ENCODE assay signal across 14 mouse cellular contexts in the genomic region with DNA sequence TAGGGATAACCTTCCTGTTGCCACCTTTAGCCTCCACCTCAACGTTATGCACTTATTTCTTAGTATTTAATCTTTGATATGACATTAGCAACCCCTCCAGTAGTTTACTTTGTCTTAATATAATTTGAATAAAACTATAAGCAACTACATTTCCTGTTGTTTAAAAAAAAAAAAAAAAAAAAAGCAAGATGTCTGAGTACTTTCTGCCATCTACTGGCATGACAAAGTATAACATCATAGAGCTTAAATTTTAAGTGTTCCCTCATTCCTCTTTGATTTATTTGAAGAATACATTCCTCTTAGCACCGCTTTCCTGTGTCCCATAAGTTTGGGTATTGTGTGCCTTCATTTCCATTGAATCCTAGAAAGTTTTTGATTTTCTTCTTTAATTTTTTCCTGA. TPM values are rescaled to one million over a fixed set of nuclear protein-coding genes. Genes with fewer than 3 reads are reported as not detected.
DNase-seq lines count a peak whose midpoint lies in the region; ATAC-seq and TF ChIP-seq lines count a peak whose summit lies in the region.
"Had no signal": no experiment of that assay in that cellular context is flagged by ENCODE, and none has a peak within 500 bp of the region (broad histone marks: within the 10 kb centered on the region; RNA-seq: fewer than 3 reads in every experiment).

No protein-coding gene starts in this region.

- WGBS in hindbrain, postnatal 0 days: 38% methylated on average over 2 of the region's 2 CpGs
- 38% methylated on average over 2 of the region's 2 CpGs for WGBS in hindbrain, embryonic 13.5 days
- 39% methylated on average over 2 of the region's 2 CpGs for WGBS in midbrain, postnatal 0 days
- 50% methylated on average over 2 of the region's 2 CpGs for WGBS in midbrain, embryonic 10.5 days

- no peak overlapping the region for H3K4me2 ChIP-seq in hindbrain, postnatal 0 days (ENCODE audit: low read depth, low read length)
- no peak overlapping the region for H3K4me2 ChIP-seq in hindbrain, embryonic 13.5 days
- H3K4me2 ChIP-seq in midbrain, postnatal 0 days (ENCODE audit: low read depth, low read length, poor library complexity, severe bottlenecking): no peak overlapping the region
- H3K4me2 ChIP-seq: embryonic facial prominence, embryonic 15.5 days; limb, embryonic 13.5 days; neural tube, embryonic 12.5 days had no signal

- no peaks in the 10 kb centered on the region for H3K4me1 ChIP-seq in hindbrain, postnatal 0 days (ENCODE audit: insufficient read depth, low read length)
- H3K4me1 ChIP-seq in hindbrain, embryonic 13.5 days (replicated peaks): no peaks in the 10 kb centered on the region
- no peaks in the 10 kb centered on the region for H3K4me1 ChIP-seq in midbrain, postnatal 0 days (ENCODE audit: insufficient read depth, low read length)
- no peaks in the 10 kb centered on the region for H3K4me1 ChIP-seq in midbrain, embryonic 10.5 days
- H3K4me1 ChIP-seq: embryonic facial prominence, embryonic 15.5 days; heart, embryonic 10.5 days; limb, embryonic 13.5 days; neural tube, embryonic 12.5 days had no signal

- H3K4me3 ChIP-seq in hindbrain, postnatal 0 days (ENCODE audit: low read length): no peak overlapping the region
- no peak overlapping the region for H3K4me3 ChIP-seq in hindbrain, embryonic 13.5 days
- no peak overlapping the region for H3K4me3 ChIP-seq in midbrain, postnatal 0 days (ENCODE audit: low read depth, low read length)
- no peak overlapping the region for H3K4me3 ChIP-seq in midbrain, embryonic 10.5 days
- H3K4me3 ChIP-seq: embryonic facial prominence, embryonic 15.5 days; heart, embryonic 10.5 days; limb, embryonic 13.5 days; neural tube, embryonic 12.5 days had no signal

- H3K9ac ChIP-seq in hindbrain, postnatal 0 days (replicated peaks; ENCODE audit: low read length): no peak overlapping the region
- no peak overlapping the region for H3K9ac ChIP-seq in hindbrain, embryonic 13.5 days
- H3K9ac ChIP-seq in midbrain, postnatal 0 days (replicated peaks; ENCODE audit: low read length, poor library complexity, severe bottlenecking): no peak overlapping the region
- H3K9ac ChIP-seq: embryonic facial prominence, embryonic 15.5 days; limb, embryonic 13.5 days; neural tube, embryonic 12.5 days had no signal

- ATAC-seq in hindbrain, postnatal 0 days: no peak
- ATAC-seq in hindbrain, embryonic 13.5 days (ENCODE audit: low FRiP score): no peak
- no peak for ATAC-seq in midbrain, postnatal 0 days (ENCODE audit: low FRiP score)
- no peak for ATAC-seq in megakaryocyte, adult 5-6 weeks (ENCODE audit: poor library complexity, severe bottlenecking)

- peak; percentile 66 for DNase-seq in hindbrain, postnatal 0 days (ENCODE audit: low spot score)
- peak; percentile 52 for DNase-seq in midbrain, postnatal 0 days (ENCODE audit: low spot score)
- DNase-seq in midbrain, embryonic 10.5 days (ENCODE audit: low spot score): no peak
- DNase-seq in embryo, embryonic 11.5 days (ENCODE audit: low read depth, low spot score): peak; percentile 14
- DNase-seq in cerebellum, adult 9-10 months: no peak
- DNase-seq: thymus, postnatal 4 days had no signal

- H3K27me3 ChIP-seq in hindbrain, postnatal 0 days (ENCODE audit: insufficient read depth, low read length): no peaks in the 10 kb centered on the region
- no peaks in the 10 kb centered on the region for H3K27me3 ChIP-seq in hindbrain, embryonic 13.5 days
- no peaks in the 10 kb centered on the region for H3K27me3 ChIP-seq in midbrain, postnatal 0 days (ENCODE audit: insufficient read depth, low read length)
- no peaks in the 10 kb centered on the region for H3K27me3 ChIP-seq in midbrain, embryonic 10.5 days (ENCODE audit: low read depth, poor library complexity, severe bottlenecking)
- H3K27me3 ChIP-seq: embryonic facial prominence, embryonic 15.5 days; limb, embryonic 13.5 days; neural tube, embryonic 12.5 days had no signal

- no peaks in the 10 kb centered on the region for H3K36me3 ChIP-seq in hindbrain, postnatal 0 days (ENCODE audit: insufficient read depth, low read length)
- H3K36me3 ChIP-seq in hindbrain, embryonic 13.5 days: no peaks in the 10 kb centered on the region
- H3K36me3 ChIP-seq in midbrain, postnatal 0 days (ENCODE audit: insufficient read depth, low read length): no peaks in the 10 kb centered on the region
- H3K36me3 ChIP-seq in midbrain, embryonic 10.5 days: no peaks in the 10 kb centered on the region
- H3K36me3 ChIP-seq: embryonic facial prominence, embryonic 15.5 days; heart, embryonic 10.5 days; limb, embryonic 13.5 days; neural tube, embryonic 12.5 days had no signal

- H3K9me3 ChIP-seq in hindbrain, postnatal 0 days (ENCODE audit: low read length): no peaks in the 10 kb centered on the region
- H3K9me3 ChIP-seq in hindbrain, embryonic 13.5 days: no peaks in the 10 kb centered on the region
- no peaks in the 10 kb centered on the region for H3K9me3 ChIP-seq in midbrain, postnatal 0 days (ENCODE audit: low read length)
- H3K9me3 ChIP-seq in midbrain, embryonic 10.5 days (replicated peaks): no peaks in the 10 kb centered on the region
- H3K9me3 ChIP-seq: embryonic facial prominence, embryonic 15.5 days; heart, embryonic 10.5 days; limb, embryonic 13.5 days; neural tube, embryonic 12.5 days had no signal

- TF ChIP-seq CTCF in hindbrain, postnatal 0 days (IDR thresholded peaks at IDR 0.05; ENCODE audit: low read depth): peak; percentile 62
- TF ChIP-seq CTCF in midbrain, postnatal 0 days (IDR thresholded peaks at IDR 0.05): peak; percentile 73

- H3K27ac ChIP-seq in hindbrain, postnatal 0 days: no peak overlapping the region
- H3K27ac ChIP-seq in hindbrain, embryonic 13.5 days: no peak overlapping the region
- no peak overlapping the region for H3K27ac ChIP-seq in midbrain, postnatal 0 days (ENCODE audit: low read depth, low read length)
- no peak overlapping the region for H3K27ac ChIP-seq in midbrain, embryonic 10.5 days (replicated peaks)
- H3K27ac ChIP-seq: embryonic facial prominence, embryonic 15.5 days; heart, embryonic 10.5 days; limb, embryonic 13.5 days; neural tube, embryonic 12.5 days had no signal

RNA-seq across cellular contexts. Expression of gene Olfr275, which starts 2.5 kb away (rescaled TPM):
- not detected in 2 replicates for total RNA-seq in hindbrain, postnatal 0 days (2014; rRNA removed)
- not detected in 2 replicates for polyA plus RNA-seq in hindbrain, postnatal 0 days (2015; fragmentation: Nextera tagmentation; extraction: Ambion mirVana)
- not detected in 2 replicates for polyA plus RNA-seq in hindbrain, embryonic 13.5 days (2015; fragmentation: Nextera tagmentation; extraction: Ambion mirVana)
- total RNA-seq in midbrain, postnatal 0 days (2014; rRNA removed): not detected in 2 replicates
- not detected in 2 replicates for polyA plus RNA-seq in midbrain, postnatal 0 days (2015; fragmentation: Nextera tagmentation; extraction: Ambion mirVana)
- polyA plus RNA-seq in midbrain, embryonic 10.5 days (2016; fragmentation: Nextera tagmentation; extraction: Ambion mirVana): not detected in 2 replicates
- total RNA-seq in megakaryocyte, adult 5-6 weeks (2015): not detected in 2 replicates
- total RNA-seq in megakaryocyte, adult 5-6 weeks (2017): not detected in 2 replicates
- polyA plus RNA-seq: embryonic facial prominence, embryonic 15.5 days; heart, embryonic 10.5 days; intestine, embryonic 14.5 days; large intestine, adult 2 months; limb, embryonic 13.5 days; neural tube, embryonic 12.5 days had no signal

RNA-seq across cellular contexts. Expression of gene Olfr273, which starts 47.2 kb away (rescaled TPM):
- not detected in 2 replicates for total RNA-seq in hindbrain, postnatal 0 days (2014; rRNA removed)
- polyA plus RNA-seq in hindbrain, postnatal 0 days (2015; fragmentation: Nextera tagmentation; extraction: Ambion mirVana): not detected in 2 replicates
- not detected in 2 replicates for polyA plus RNA-seq in hindbrain, embryonic 13.5 days (2015; fragmentation: Nextera tagmentation; extraction: Ambion mirVana)
- not detected in 2 replicates for total RNA-seq in midbrain, postnatal 0 days (2014; rRNA removed)
- not detected in 2 replicates for polyA plus RNA-seq in midbrain, postnatal 0 days (2015; fragmentation: Nextera tagmentation; extraction: Ambion mirVana)
- not detected in 2 replicates for polyA plus RNA-seq in midbrain, embryonic 10.5 days (2016; fragmentation: Nextera tagmentation; extraction: Ambion mirVana)
- total RNA-seq in megakaryocyte, adult 5-6 weeks (2015): not detected in 2 replicates
- not detected in 2 replicates for total RNA-seq in megakaryocyte, adult 5-6 weeks (2017)
- polyA plus RNA-seq: embryonic facial prominence, embryonic 15.5 days; heart, embryonic 10.5 days; intestine, embryonic 14.5 days; large intestine, adult 2 months; limb, embryonic 13.5 days; neural tube, embryonic 12.5 days had no signal

Comparison
In these comparisons a context has a peak if more than half of its experiments do, and no peak if none do; other contexts are left out.
1. DNase-seq: peak in hindbrain, postnatal 0 days (single experiment), midbrain, postnatal 0 days (single experiment) and embryo, embryonic 11.5 days (single experiment); none in midbrain, embryonic 10.5 days (single experiment) and cerebellum, adult 9-10 months (single experiment).